Mouse (Mus musculus) bone marrow, adult 2 months (tissue): Measurements from ENCODE around the gene Ddc.

Experiments
- CTCF ChIP-seq: fragments of 200-500 bp; IDR thresholded peaks from 2 replicates; pipeline ENCODE4 v1.5.1; 2011; ENCODE audit warnings: low read length, control low read depth; ENCODE audit not compliant: control insufficient read depth, insufficient read depth
- POLR2A ChIP-seq: fragments of 200-500 bp; IDR thresholded peaks from 2 replicates; pipeline ENCODE4 v1.6.1; 2011; ENCODE audit warnings: low read depth, mild to moderate bottlenecking, control low read depth, low read length, borderline replicate concordance; ENCODE audit not compliant: control insufficient read depth

DNA sequence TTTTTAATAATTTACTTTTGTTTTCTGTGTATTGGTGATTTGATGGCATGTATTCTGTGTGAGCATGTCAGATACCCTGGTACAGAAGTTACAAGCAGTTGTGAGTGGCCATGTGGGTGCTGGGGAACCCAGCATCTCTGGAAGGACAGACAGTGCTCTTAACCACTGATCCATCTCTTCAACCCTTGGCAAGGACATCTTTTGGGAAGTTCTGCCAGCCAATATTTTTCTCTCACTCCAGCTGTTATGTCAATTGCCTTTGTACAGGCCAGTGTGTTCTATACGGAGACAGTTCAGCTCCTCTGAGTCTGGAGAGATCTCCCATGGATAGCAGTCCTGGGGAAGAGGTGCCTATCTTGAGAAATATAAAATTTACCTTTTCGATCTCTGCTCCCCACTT lies 24.2 kb upstream of the Ddc start:
- TF ChIP-seq POLR2A (no peak), CTCF (no peak)
